Mouse (Mus musculus) erythroid progenitor cell, adult 5-6 weeks (primary cell): ENCODE results near the gene Tm9sf4. TPM values are rescaled to one million over a fixed set of nuclear protein-coding genes. Genes with fewer than 3 reads are reported as not detected.

Experiments used
- ATAC-seq: replicated peaks from 2 replicates; pipeline ENCODE4 v1.8.0; 2016; ENCODE audit warnings: moderate number of reproducible peaks, mild to moderate bottlenecking, moderate TSS enrichment, inconsistent platforms; ENCODE audit not compliant: poor library complexity, low FRiP score, severe bottlenecking
- total RNA-seq, 2 experiments: library from RNA; stranded (forward) in 1 of 2; stranded (reverse) in 1 of 2; fragments of 150-400 nt in 1 of 2; fragments of 186-747, 209-891 nt in 1 of 2; gene quantifications; 2 replicates each; pipeline versions ENCODE4 v1.2.3 to v1.2.4; 2015 to 2017; ENCODE audit warnings: low replicate concordance in 2 of 2

Tm9sf4 gene
- 18.0 and 21.4 TPM in 2 replicates for total RNA-seq (2015; ENCODE audit: low replicate concordance)
- total RNA-seq (2017; ENCODE audit: low replicate concordance): 16.9 and 30.3 TPM in 2 replicates

DNA sequence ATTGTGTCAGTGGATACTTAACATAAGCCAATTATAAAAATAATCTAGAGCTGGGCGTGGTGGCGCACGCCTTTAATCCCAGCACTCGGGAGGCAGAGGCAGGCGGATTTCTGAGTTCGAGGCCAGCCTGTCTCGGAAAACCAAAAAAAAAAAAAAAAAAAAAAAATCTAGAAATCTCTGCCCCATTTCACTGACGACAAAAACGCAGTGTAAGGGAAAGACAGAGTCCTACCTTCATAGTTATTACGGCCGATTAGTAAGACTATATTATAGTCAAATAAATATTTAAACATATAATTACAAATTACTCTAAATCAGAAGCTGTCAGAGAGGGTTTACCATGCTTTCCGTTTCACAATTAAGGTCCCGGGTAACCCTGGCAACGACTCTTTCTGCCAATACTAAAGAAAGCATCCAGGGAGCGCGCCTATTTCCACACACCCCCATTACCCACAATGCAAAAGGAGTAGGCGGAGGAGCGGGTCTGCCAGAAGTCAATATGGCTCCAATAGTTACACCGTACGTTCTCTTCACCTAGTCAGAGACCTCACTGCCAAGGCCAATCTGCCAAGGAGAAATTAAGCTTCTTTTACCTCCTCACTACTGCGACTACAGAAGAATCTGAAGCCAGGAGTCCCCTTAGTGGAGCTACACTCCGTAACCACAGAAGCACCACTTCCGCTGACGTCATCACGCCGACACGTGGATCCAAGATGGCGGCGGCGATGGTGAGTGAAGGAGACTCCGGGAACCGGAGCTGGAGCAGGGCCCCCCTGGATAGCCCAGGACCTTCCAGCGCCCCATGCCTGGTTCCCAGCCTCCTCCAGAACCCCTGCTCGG is at the start of gene Tm9sf4:
TSS of gene Tm9sf4 (plus strand) at position 460 of the 840 bp plus-strand sequence.
- ATAC-seq: peak; percentile 97

GRCm38 (mm10) chr2:153115679-153116081 is 45.4 kb upstream of the Tm9sf4 start:
- no peak for ATAC-seq

GRCm38 (mm10) chr2:153117051-153117486 is 44.0 kb upstream of the Tm9sf4 start:
- no peak for ATAC-seq

GRCm38 (mm10) chr2:153119488-153119887 is 41.6 kb upstream of the Tm9sf4 start:
- no peak for ATAC-seq

GRCm38 (mm10) chr2:153120126-153120525 is 41.0 kb upstream of the Tm9sf4 start:
- no peak for ATAC-seq

GRCm38 (mm10) chr2:153121821-153122615 is 39.1 kb upstream of the Tm9sf4 start:
- ATAC-seq: no peak

DNA sequence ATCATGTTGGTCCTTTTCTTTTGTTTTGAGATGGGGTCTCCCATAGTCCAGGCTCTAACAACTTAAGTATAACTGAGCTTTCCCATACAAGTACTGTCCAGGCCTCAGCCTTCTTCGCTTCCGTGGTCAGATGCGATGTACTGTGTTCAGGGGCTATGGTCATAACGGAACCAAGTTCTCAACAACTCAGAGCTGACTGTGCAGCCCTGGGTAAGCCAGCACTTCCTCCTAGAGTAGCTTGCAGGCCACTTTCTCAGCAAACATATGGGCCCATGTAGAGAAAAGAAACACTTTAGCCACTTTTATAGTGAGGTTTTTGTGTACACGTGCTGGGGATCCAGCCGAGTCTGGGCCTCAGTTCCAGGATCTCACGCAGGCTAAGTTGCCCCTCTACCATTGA is 38.4 kb upstream of the Tm9sf4 start:
- ATAC-seq: no peak

GRCm38 (mm10) chr2:153125875-153126274 is 35.2 kb upstream of the Tm9sf4 start:
- ATAC-seq: no peak

DNA sequence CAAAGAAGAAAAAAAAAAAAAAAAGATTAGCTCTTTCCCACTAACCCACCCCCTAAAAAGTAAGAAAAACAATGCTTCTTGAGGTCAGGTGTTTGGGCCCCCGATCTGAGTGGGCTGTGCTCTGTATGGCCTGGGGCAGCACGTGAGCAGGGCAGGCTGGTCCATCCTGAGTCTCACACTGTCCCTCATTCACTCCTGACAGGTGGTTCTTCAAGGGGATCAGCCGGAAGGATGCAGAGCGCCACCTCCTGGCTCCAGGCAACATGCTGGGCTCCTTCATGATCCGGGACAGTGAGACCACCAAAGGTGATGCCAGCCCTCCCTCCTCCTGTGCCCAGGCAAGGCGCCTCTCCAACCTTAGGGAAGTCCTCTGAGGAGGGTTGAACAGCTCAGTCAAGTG is 30.1 kb upstream of the Tm9sf4 start:
- no peak for ATAC-seq

- no peak for ATAC-seq
These were observed 26.9 kb upstream of the Tm9sf4 start for GRCm38 (mm10) chr2:153134237-153134636.

GRCm38 (mm10) chr2:153136211-153136610 is 24.9 kb upstream of the Tm9sf4 start:
- no peak for ATAC-seq

GRCm38 (mm10) chr2:153139158-153139557 is 21.9 kb upstream of the Tm9sf4 start:
- no peak for ATAC-seq

GRCm38 (mm10) chr2:153139996-153140613 is 21.0 kb upstream of the Tm9sf4 start:
- ATAC-seq: no peak

- 0 out of 2 replicates have a peak, but pooled peaks have one; percentile 37 for ATAC-seq
These were observed 18.4 kb upstream of the Tm9sf4 start for GRCm38 (mm10) chr2:153142620-153143199.

GRCm38 (mm10) chr2:153145346-153145745 is 15.8 kb upstream of the Tm9sf4 start:
- no peak for ATAC-seq

DNA sequence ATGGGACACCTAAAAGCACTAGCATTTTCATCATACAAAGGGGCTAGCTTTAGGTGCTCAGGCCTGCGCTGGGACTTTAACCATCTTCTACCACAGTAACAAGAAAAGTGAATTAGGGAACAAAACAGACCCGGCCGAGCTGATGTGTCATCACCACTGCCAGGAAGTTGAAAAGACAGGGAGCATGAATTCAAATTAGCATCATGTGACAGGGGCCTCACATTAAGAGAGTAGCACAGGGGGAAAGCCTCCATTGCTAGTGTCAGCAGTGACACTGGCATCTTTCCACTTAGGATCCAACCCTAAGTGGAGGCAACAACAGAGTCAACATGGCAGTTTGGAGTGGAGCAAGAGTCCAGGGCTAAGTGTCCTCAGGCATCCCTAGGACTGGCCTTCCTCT is 13.9 kb upstream of the Tm9sf4 start:
- no peak for ATAC-seq

DNA sequence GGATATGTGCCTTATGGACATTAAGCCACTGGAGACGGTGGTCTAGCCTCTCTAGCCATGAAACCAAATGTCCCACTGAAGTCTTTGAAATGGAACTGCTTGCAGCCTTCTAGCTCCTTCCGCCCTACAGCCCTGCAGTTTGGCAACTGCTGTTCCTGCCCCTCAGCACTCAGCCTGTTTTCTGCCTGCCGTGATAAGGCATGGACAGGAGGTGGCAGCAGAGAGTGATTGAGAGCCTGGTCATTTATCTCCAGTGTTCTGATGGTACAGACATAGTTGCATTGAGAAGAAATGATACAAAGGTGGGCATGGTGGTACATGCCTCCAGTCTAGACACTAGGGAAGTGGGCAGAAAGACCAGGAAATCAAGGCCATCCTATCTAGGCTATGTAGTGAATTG is 13.4 kb upstream of the Tm9sf4 start:
- peak; percentile 76 for ATAC-seq

DNA sequence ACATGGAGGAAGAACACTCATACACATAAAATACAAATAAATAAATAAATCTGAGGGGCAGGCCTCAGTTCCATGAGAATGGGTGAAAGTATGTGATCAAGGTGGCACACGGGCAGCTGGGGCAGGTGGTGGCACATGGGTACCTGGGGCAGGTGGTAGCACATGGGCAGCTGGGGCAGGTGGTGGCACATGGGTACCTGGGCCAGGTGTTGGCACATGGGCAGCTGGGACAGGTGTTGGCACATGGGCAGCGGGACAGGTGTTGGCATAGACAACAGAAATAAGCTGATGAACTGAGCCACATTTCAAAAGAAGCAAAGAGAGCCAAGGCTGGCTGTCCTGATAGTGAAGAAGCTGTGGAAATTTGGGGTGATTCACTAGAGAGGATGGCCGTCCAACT is 11.4 kb upstream of the Tm9sf4 start:
- no peak for ATAC-seq

- no peak for ATAC-seq
These were observed 10.1 kb upstream of the Tm9sf4 start for GRCm38 (mm10) chr2:153151026-153151425.
